In genomic region chr12:76576061-76576460, GRCm38 (mm10) we compare ENCODE assay signal across 26 mouse cellular contexts. TPM values are rescaled to one million over a fixed set of nuclear protein-coding genes. Genes with fewer than 3 reads are reported as not detected.
DNase-seq lines count a peak whose midpoint lies in the region; ATAC-seq and TF ChIP-seq lines count a peak whose summit lies in the region.
"Had no signal": no experiment of that assay in that cellular context is flagged by ENCODE, and none has a peak within 500 bp of the region (broad histone marks: within the 10 kb centered on the region; RNA-seq: fewer than 3 reads in every experiment).

No protein-coding gene starts in this region.

- TF ChIP-seq CTCF in cerebellum, adult 2 months (IDR thresholded peaks at IDR 0.05; ENCODE audit: borderline replicate concordance, insufficient read depth, low read depth, low read length), result no peak

- DNase-seq in cerebellum, adult 9-11 months, result peak; percentile 30
- no peak for DNase-seq in cerebellum, adult 2 months
- peak; percentile 69 for DNase-seq in liver, embryonic 13.5 days
- no peak for DNase-seq in thymus, adult 18-20 months
- DNase-seq in layer of hippocampus, adult 9-10 months (ENCODE audit: low spot score), result no peak
- DNase-seq: adrenal gland, adult 8-10 months; cerebellum, adult 11-12 months; cerebellum, postnatal 14 days; heart, postnatal 10 days; kidney, adult 18-20 months; kidney, postnatal 25 days; left cerebral cortex, postnatal 4 days; lung, embryonic 14.5 days; lung, postnatal 14 days; midbrain, embryonic 14.5 days; right cerebral cortex, postnatal 25 days; thymus, postnatal 25 days had no signal

- ATAC-seq in erythroblast, adult 5-6 weeks (replicated peaks; ENCODE audit: low FRiP score, poor library complexity, severe bottlenecking), result peak; percentile 56; the same call in 1 of the 2 replicates
- ATAC-seq in liver, embryonic 13.5 days (ENCODE audit: low read depth), result peak; percentile 88
- peak; percentile 70 for ATAC-seq in megakaryocyte progenitor cell, adult 5-6 weeks (replicated peaks; ENCODE audit: poor library complexity)
- no peak for ATAC-seq in activated CD4-positive, CD25-positive, alpha-beta regulatory T cell, adult 4 months
- ATAC-seq: forebrain, embryonic 16.5 days; hindbrain, embryonic 16.5 days had no signal

- H3K27ac ChIP-seq in cerebellum, adult 2 months (ENCODE audit: insufficient read depth, low read length), result no peak overlapping the region
- H3K27ac ChIP-seq in liver, embryonic 13.5 days, result no peak overlapping the region
- H3K27ac ChIP-seq: forebrain, embryonic 10.5 days; heart, embryonic 13.5 days; kidney, embryonic 15.5 days; layer of hippocampus, adult 2 months had no signal

- H3K27me3 ChIP-seq in cerebellum, adult 2 months (ENCODE audit: control insufficient read depth, insufficient read depth, low read length), result no peaks in the 10 kb centered on the region
- H3K27me3 ChIP-seq in liver, embryonic 13.5 days, result peaks cover 16% of the 10 kb centered on the region; the same call in 1 of the 2 replicates
- H3K27me3 ChIP-seq: heart, embryonic 13.5 days; kidney, embryonic 15.5 days had no signal

- no peak overlapping the region for H3K9ac ChIP-seq in liver, embryonic 13.5 days
- H3K9ac ChIP-seq: heart, embryonic 13.5 days; kidney, embryonic 15.5 days; lung, embryonic 14.5 days had no signal

- peaks cover 36% of the 10 kb centered on the region for H3K36me3 ChIP-seq in liver, embryonic 13.5 days

- TF ChIP-seq POLR2A in cerebellum, adult 2 months (IDR thresholded peaks at IDR 0.05; ENCODE audit: borderline replicate concordance, insufficient read depth, low read length), result no peak

- peaks cover 36% of the 10 kb centered on the region for H3K4me1 ChIP-seq in cerebellum, adult 2 months (ENCODE audit: control insufficient read depth, insufficient read depth, low read length)
- H3K4me1 ChIP-seq in liver, embryonic 13.5 days (replicated peaks), result peaks cover 37% of the 10 kb centered on the region
- H3K4me1 ChIP-seq: heart, embryonic 13.5 days had no signal

- WGBS in cerebellum, adult 2 months, result 94% methylated on average over 9 of the region's 9 CpGs
- WGBS in liver, embryonic 13.5 days (ENCODE audit: insufficient replicate concordance), result 27% methylated on average over 9 of the region's 9 CpGs

- no peaks in the 10 kb centered on the region for H3K9me3 ChIP-seq in liver, embryonic 13.5 days (replicated peaks)
- H3K9me3 ChIP-seq: forebrain, embryonic 10.5 days; heart, embryonic 13.5 days; kidney, embryonic 15.5 days had no signal

- peak overlapping the region; percentile 32 for H3K4me2 ChIP-seq in liver, embryonic 13.5 days
- H3K4me2 ChIP-seq: heart, embryonic 13.5 days; kidney, embryonic 15.5 days; lung, embryonic 14.5 days had no signal

- H3K4me3 ChIP-seq in cerebellum, adult 2 months (replicated peaks; ENCODE audit: insufficient read depth, low read depth, low read length), result no peak overlapping the region
- H3K4me3 ChIP-seq in liver, embryonic 13.5 days (replicated peaks), result no peak overlapping the region
- H3K4me3 ChIP-seq: forebrain, embryonic 10.5 days; heart, embryonic 13.5 days; kidney, embryonic 15.5 days; layer of hippocampus, adult 2 months had no signal

RNA-seq across cellular contexts. Expression of gene Plekhg3, which starts 45.4 kb away (rescaled TPM):
- polyA plus RNA-seq in cerebellum, adult 2 months (2012; rRNA removed), result 30.1 and 34.4 TPM in 2 replicates
- 6.1 TPM in 2 replicates for total RNA-seq in erythroblast, adult 5-6 weeks (2015; ENCODE audit: low replicate concordance)
- 5.0 and 7.3 TPM in 2 replicates for total RNA-seq in erythroblast, adult 5-6 weeks (2017; ENCODE audit: low replicate concordance)
- 1.7 and 1.9 TPM in 2 replicates for polyA plus RNA-seq in liver, embryonic 13.5 days (2015; fragmentation: Nextera tagmentation; extraction: Ambion mirVana)
- total RNA-seq in megakaryocyte progenitor cell, adult 5-6 weeks (2015), result 11.1 and 13.6 TPM in 2 replicates
- total RNA-seq in megakaryocyte progenitor cell, adult 5-6 weeks (2017), result 13.7 and 13.9 TPM in 2 replicates
- polyA plus RNA-seq in activated CD4-positive, CD25-positive, alpha-beta regulatory T cell, adult 4 months (2017; shearing (Covaris generic)), result 1 to 10 TPM; 2.5 to 3.7 TPM

Comparison
In these comparisons a context has a peak if more than half of its experiments do, and no peak if none do; other contexts are left out.
1. DNase-seq: peak in cerebellum, adult 9-11 months (single experiment) and liver, embryonic 13.5 days (single experiment); none in cerebellum, adult 2 months (0 of 2), thymus, adult 18-20 months (0 of 2) and layer of hippocampus, adult 9-10 months (single experiment).